Mouse (Mus musculus) cortical plate, adult 2 months (tissue): ENCODE measurements around the gene Fscn3. TPM values are rescaled to one million over a fixed set of nuclear protein-coding genes. Genes with fewer than 3 reads are reported as not detected.

Experiments used
- H3K27ac ChIP-seq: fragments of 200-500 bp; 2 replicates; pipeline ENCODE4 v1.5.1; 2012; ENCODE audit warnings: low read length, control low read depth, inconsistent platforms; ENCODE audit not compliant: insufficient read depth
- H3K4me1 ChIP-seq: fragments of 200-500 bp; 2 replicates; pipeline ENCODE4 v1.6.1; 2011; ENCODE audit warnings: low read length; ENCODE audit not compliant: control insufficient read depth, insufficient read depth
- H3K4me3 ChIP-seq: fragments of 200-500 bp; 2 replicates; pipeline ENCODE4 v1.5.1; 2011; ENCODE audit warnings: mild to moderate bottlenecking, low read length, control low read depth; ENCODE audit not compliant: insufficient read depth
- CTCF ChIP-seq: fragments of 200-500 bp; IDR thresholded peaks from 2 replicates; pipeline ENCODE4 v1.5.1; 2011; ENCODE audit warnings: mild to moderate bottlenecking, control low read depth, low read length; ENCODE audit not compliant: insufficient read depth; ENCODE audit errors: extremely low read depth
- POLR2A ChIP-seq: fragments of 200-500 bp; IDR thresholded peaks from 2 replicates; pipeline ENCODE4 v1.6.1; 2011; ENCODE audit warnings: mild to moderate bottlenecking, low read length, control low read depth; ENCODE audit not compliant: insufficient read depth; ENCODE audit errors: extremely low read depth
- polyA plus RNA-seq: library from polyadenylated mRNA; depleted of rRNA; stranded (reverse); fragments of >200 nt; gene quantifications from 2 replicates; pipeline ENCODE4 v1.2.3, GENCODE M21; 2012; rRNA removed

The Fscn3 gene
- not detected in 2 replicates for polyA plus RNA-seq

GRCm38 (mm10) chr6:28427096-28427839 lies at the start of gene Fscn3:
Gene Fscn3, plus strand, starts transcription at chr6:28427789.
- H3K27ac ChIP-seq: no peak within 1 kb of the TSS
- peaks cover 3% of the 10 kb centered on the region; the same call in 1 of the 2 replicates for H3K4me1 ChIP-seq
- TF ChIP-seq POLR2A: no peak; the same call in 1 of the 2 replicates
- TF ChIP-seq CTCF: no peak
- no peak within 1 kb of the TSS for H3K4me3 ChIP-seq

GRCm38 (mm10) chr6:28381983-28382382 lies 45.6 kb upstream of the Fscn3 start:
- no peak overlapping the region for H3K27ac ChIP-seq
- no peak overlapping the region for H3K4me3 ChIP-seq
- no peaks in the 10 kb centered on the region for H3K4me1 ChIP-seq
- TF ChIP-seq POLR2A: no peak
- 0 out of 2 replicates have a peak, but pooled peaks have one; percentile 16 for TF ChIP-seq CTCF

- H3K4me1 ChIP-seq: no peaks in the 10 kb centered on the region
- H3K4me3 ChIP-seq: no peak overlapping the region
- no peak for TF ChIP-seq CTCF
- TF ChIP-seq POLR2A: no peak
These were observed 42.4 kb upstream of the Fscn3 start for GRCm38 (mm10) chr6:28385169-28385568.

GRCm38 (mm10) chr6:28389038-28389437 lies 38.6 kb upstream of the Fscn3 start:
- Histone ChIP-seq H3K4me1 (no peaks in the 10 kb centered on the region), H3K4me3 (no peak overlapping the region), H3K27ac (no peak overlapping the region)
- TF ChIP-seq POLR2A: no peak

More at GRCm38 (mm10) chr6:28385169-28385568, 42.4 kb upstream of the Fscn3 start:
- H3K27ac ChIP-seq: no peak overlapping the region

- Histone ChIP-seq H3K4me3 (no peak overlapping the region), H3K4me1 (no peaks in the 10 kb centered on the region), H3K27ac (no peak overlapping the region)
- TF ChIP-seq POLR2A (no peak), CTCF (no peak)
These were observed 31.3 kb upstream of the Fscn3 start for GRCm38 (mm10) chr6:28396051-28396852.

- TF ChIP-seq POLR2A (no peak), CTCF (no peak)
- Histone ChIP-seq H3K4me3 (peak overlapping the region; percentile 41), H3K4me1 (no peaks in the 10 kb centered on the region), H3K27ac (no peak overlapping the region)
These were observed 30.6 kb upstream of the Fscn3 start for GRCm38 (mm10) chr6:28396853-28397457.

GRCm38 (mm10) chr6:28397681-28398203 lies 29.8 kb upstream of the Fscn3 start, which contains the start of gene Zfp800:
Gene Zfp800, minus strand, starts transcription at chr6:28398005.
- Histone ChIP-seq H3K27ac (no peak within 1 kb of the TSS), H3K4me1 (no peaks in the 10 kb centered on the region), H3K4me3 (peak within 1 kb of the TSS; percentile 41)
- TF ChIP-seq CTCF (no peak), POLR2A (no peak)

GRCm38 (mm10) chr6:28398726-28399125 lies 28.9 kb upstream of the Fscn3 start:
- Histone ChIP-seq H3K27ac (no peak overlapping the region), H3K4me1 (no peaks in the 10 kb centered on the region), H3K4me3 (no peak overlapping the region)
- TF ChIP-seq CTCF (no peak), POLR2A (no peak)

- Histone ChIP-seq H3K4me1 (no peaks in the 10 kb centered on the region), H3K27ac (no peak overlapping the region), H3K4me3 (no peak overlapping the region)
- no peak for TF ChIP-seq CTCF
- TF ChIP-seq POLR2A: no peak
These were observed 27.8 kb upstream of the Fscn3 start for GRCm38 (mm10) chr6:28399791-28400190.

GRCm38 (mm10) chr6:28410053-28410452 lies 17.5 kb upstream of the Fscn3 start:
- Histone ChIP-seq H3K27ac (no peak overlapping the region), H3K4me1 (no peaks in the 10 kb centered on the region), H3K4me3 (no peak overlapping the region)
- TF ChIP-seq CTCF: no peak
- no peak for TF ChIP-seq POLR2A
